ENCODE assay signal across 8 mouse cellular contexts in genomic region chr10:66853258-66853657, GRCm38 (mm10).
A peak's percentile ranks its signal among the peaks of the same experiment; 100 is the strongest.
DNase-seq lines count a peak whose midpoint lies in the region; ATAC-seq lines count a peak whose summit lies in the region.

No protein-coding gene starts in this region.

- no peak overlapping the region for H3K9ac ChIP-seq in hindbrain, embryonic 14.5 days

- no peak overlapping the region for H3K4me3 ChIP-seq in hindbrain, embryonic 14.5 days (replicated peaks; ENCODE audit: low read length)

- no peak for ATAC-seq in hindbrain, embryonic 14.5 days (ENCODE audit: low FRiP score)

- H3K9me3 ChIP-seq in hindbrain, embryonic 14.5 days (ENCODE audit: control insufficient read depth, low read length): no peaks in the 10 kb centered on the region

- no peaks in the 10 kb centered on the region for H3K4me1 ChIP-seq in hindbrain, embryonic 14.5 days (replicated peaks; ENCODE audit: control insufficient read depth, insufficient read depth, low read length)

- peak overlapping the region; percentile 23; the same call in 1 of the 2 replicates for H3K4me2 ChIP-seq in hindbrain, embryonic 14.5 days (replicated peaks)

- WGBS in hindbrain, embryonic 14.5 days: 11% methylated on average over 13 of the region's 13 CpGs

- no peaks in the 10 kb centered on the region for H3K27me3 ChIP-seq in hindbrain, embryonic 14.5 days (ENCODE audit: control insufficient read depth, insufficient read depth, low read length)

- peak; percentile 85 for DNase-seq in R1 (ENCODE audit: low read depth, low spot score)
- DNase-seq in cerebellum, postnatal 10 days: peak; percentile 93 to 94
- DNase-seq in frontal cortex, postnatal 36 days (ENCODE audit: low spot score in 2 of 2): peak; percentile 83 to 88
- peak; percentile 92 for DNase-seq in hindbrain, embryonic 14.5 days (ENCODE audit: low spot score)
- peak; percentile 75 for DNase-seq in left cerebral cortex, adult 11 months (ENCODE audit: low spot score)
- peak; percentile 79 to 90 for DNase-seq in lung, postnatal 4 days
- DNase-seq in retina, postnatal 1 day: peak; percentile 86
- peak; percentile 94 for DNase-seq in thymus, postnatal 4 days

- no peaks in the 10 kb centered on the region for H3K36me3 ChIP-seq in hindbrain, embryonic 14.5 days (replicated peaks; ENCODE audit: control insufficient read depth, insufficient read depth)

- no peak overlapping the region for H3K27ac ChIP-seq in hindbrain, embryonic 14.5 days
